Mouse (Mus musculus) hindbrain, embryonic 10.5 days (tissue): Measurements from ENCODE around the gene Colq. TPM values are rescaled to one million over a fixed set of nuclear protein-coding genes. Genes with fewer than 3 reads are reported as not detected.

ENCODE experiments used
- DNase-seq: peaks from one replicate; pipeline ENCODE4 v3.0.0-alpha.2; 2017; ENCODE audit warnings: low spot score
- H3K27ac ChIP-seq: fragments of 300-500 bp; sonication (generic); 2 replicates; pipeline ENCODE4 v1.5.1; 2016; ENCODE audit warnings: mild to moderate bottlenecking, moderate library complexity
- H3K27me3 ChIP-seq: fragments of 300-500 bp; sonication (generic); 2 replicates; pipeline ENCODE4 v1.6.1; 2016; ENCODE audit warnings: mild to moderate bottlenecking; ENCODE audit not compliant: poor library complexity, insufficient read depth, severe bottlenecking
- H3K36me3 ChIP-seq: fragments of 300-500 bp; sonication (generic); 2 replicates; pipeline ENCODE4 v1.6.1; 2016; ENCODE audit warnings: mild to moderate bottlenecking, moderate library complexity
- H3K4me1 ChIP-seq: fragments of 300-500 bp; sonication (generic); replicated peaks from 2 replicates; pipeline ENCODE4 v1.6.1; 2016; ENCODE audit warnings: mild to moderate bottlenecking
- H3K4me3 ChIP-seq: fragments of 300-500 bp; sonication (generic); 2 replicates; pipeline ENCODE4 v1.5.1; 2016; ENCODE audit warnings: mild to moderate bottlenecking, moderate library complexity
- H3K9me3 ChIP-seq: fragments of 300-500 bp; sonication (generic); 2 replicates; pipeline ENCODE4 v1.6.1; 2016; ENCODE audit warnings: mild to moderate bottlenecking, moderate library complexity
- WGBS: fragments of 180-500 bp; shearing (Covaris S2); methylation state at CpG from one replicate; pipeline ENCODE4 v1.1.7; 2016; 5-methylcytosine and 5-hydroxymethylcytosine counted together
- polyA plus RNA-seq: library from polyadenylated mRNA; unstranded; fragments of >200 nt; fragmentation: Nextera tagmentation; extraction: Ambion mirVana; gene quantifications from 2 replicates; pipeline ENCODE4 v1.2.1, GENCODE M21; 2016

Gene Colq
- polyA plus RNA-seq, 1 experiment from 2014 or later = 0.05 TPM

DNA sequence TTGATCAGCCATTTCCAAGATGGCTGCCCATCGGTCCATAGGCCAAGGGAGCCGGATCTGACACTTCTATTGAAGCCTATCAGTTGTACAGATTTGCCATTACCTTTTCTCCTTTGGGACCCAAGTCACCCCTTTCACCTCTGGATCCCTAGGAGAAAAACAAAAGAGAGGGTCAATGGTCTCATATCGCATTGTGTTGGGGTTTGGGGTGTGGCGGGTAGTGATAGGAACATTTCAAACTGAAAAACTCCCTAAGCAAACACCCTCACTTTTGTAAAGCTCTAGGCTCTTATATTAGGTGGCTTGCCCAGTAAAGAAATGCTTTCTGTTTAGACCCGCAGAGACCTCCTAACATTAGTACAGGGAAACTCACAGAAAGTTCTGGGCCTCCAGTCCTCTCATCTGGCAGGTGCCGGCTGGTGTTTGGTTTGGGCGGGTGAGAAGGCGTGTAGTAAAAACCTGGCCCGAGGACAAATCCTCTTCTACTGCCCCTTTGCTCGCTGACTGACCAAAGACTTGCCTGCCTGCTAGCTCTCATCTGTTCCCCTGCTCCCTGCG lies 47.2 kb downstream of the Colq start:
- Histone ChIP-seq H3K27ac (no peak overlapping the region; the same call in 1 of the 2 replicates), H3K27me3 (no peaks in the 10 kb centered on the region), H3K9me3 (no peaks in the 10 kb centered on the region), H3K36me3 (no peaks in the 10 kb centered on the region), H3K4me1 (peaks cover 11% of the 10 kb centered on the region), H3K4me3 (no peak overlapping the region)
- no peak for DNase-seq
- WGBS = 83% methylated on average over 11 of the region's 11 CpGs

DNA sequence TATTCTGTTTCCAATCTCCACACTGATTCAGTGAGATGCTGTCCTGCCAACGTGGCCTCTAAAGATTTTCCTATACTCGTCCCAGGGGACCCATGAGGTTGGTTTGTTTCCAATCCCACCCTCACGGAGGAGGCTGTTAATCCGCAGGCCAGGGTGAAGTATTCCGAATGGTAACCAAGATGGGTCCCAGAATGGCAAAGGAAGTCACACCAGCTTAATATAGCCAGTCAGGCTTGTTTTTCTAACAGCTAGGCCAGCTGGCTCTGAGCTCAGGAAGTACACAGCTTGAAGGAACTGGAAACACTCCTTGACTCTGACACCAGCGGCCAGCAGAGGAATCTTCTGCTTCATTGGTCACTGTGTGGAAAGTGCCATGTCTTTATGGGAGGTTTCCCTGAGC lies 53.8 kb downstream of the Colq start:
- Histone ChIP-seq H3K27ac (no peak overlapping the region), H3K4me1 (no peaks in the 10 kb centered on the region), H3K4me3 (no peak overlapping the region), H3K27me3 (no peaks in the 10 kb centered on the region), H3K9me3 (no peaks in the 10 kb centered on the region), H3K36me3 (no peaks in the 10 kb centered on the region)
- 79% methylated on average over 6 of the region's 6 CpGs for WGBS
- DNase-seq = no peak

DNA sequence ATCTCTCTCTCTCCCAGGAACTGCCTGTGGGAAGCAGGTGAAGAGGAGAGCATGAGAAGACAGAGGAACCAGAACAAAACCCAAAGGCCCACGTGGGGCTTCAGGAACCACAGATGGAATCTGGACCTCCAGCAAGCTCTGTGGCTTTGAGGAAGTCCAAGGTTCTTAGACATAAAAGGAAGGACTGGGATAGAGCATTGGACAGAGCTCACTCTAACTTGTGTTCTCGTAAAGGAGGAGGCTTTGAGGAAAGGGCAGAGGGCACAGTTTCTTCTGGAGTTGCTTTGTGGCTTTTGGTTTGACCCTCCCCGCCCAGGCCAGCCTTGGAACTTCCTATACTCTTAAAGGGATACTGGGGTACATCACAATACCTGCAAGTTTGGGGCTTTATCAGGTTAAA lies 58.5 kb downstream of the Colq start:
- Histone ChIP-seq H3K9me3 (no peaks in the 10 kb centered on the region), H3K27me3 (no peaks in the 10 kb centered on the region), H3K4me3 (no peak overlapping the region), H3K27ac (no peak overlapping the region), H3K4me1 (peaks cover 7% of the 10 kb centered on the region; the same call in 1 of the 2 replicates), H3K36me3 (no peaks in the 10 kb centered on the region)
- DNase-seq = no peak
- 58% methylated on average over 3 of the region's 3 CpGs for WGBS

DNA sequence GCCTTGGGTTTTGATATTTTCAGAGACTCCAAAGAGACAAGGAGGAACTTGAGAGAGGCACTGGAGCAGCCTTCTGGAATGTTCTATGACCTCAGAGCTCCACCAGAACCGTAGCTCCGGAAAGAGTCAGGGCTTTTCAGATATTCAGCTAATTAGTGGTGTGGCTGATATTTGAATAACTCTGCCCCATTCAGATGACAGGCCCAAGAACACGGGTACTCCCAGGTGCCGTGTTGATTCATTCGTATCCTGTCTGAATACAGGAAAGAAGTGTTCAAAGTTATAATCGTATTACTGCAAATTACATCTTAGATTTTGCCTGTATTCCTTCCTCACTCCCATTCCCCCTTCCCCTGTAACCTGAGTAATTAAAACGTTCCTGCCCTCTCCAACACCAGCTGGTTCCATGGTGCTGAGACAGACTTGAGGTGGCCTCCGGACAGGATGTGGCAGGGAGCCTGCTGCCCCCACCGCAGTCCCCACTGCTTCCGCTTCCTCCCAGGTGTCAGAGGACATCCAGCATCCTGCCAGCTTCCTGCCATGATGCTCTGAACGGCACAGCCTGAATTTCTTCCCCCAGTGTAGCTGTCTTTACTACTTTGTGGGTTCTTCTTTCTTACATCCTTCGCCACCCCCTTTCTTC lies 59.5 kb downstream of the Colq start:
- Histone ChIP-seq H3K27ac (no peak overlapping the region; the same call in 1 of the 2 replicates), H3K4me1 (peaks cover 7% of the 10 kb centered on the region; the same call in 1 of the 2 replicates), H3K4me3 (no peak overlapping the region), H3K9me3 (no peaks in the 10 kb centered on the region), H3K36me3 (no peaks in the 10 kb centered on the region), H3K27me3 (no peaks in the 10 kb centered on the region)
- WGBS = 72% methylated on average over 12 of the region's 12 CpGs
- no peak for DNase-seq

DNA sequence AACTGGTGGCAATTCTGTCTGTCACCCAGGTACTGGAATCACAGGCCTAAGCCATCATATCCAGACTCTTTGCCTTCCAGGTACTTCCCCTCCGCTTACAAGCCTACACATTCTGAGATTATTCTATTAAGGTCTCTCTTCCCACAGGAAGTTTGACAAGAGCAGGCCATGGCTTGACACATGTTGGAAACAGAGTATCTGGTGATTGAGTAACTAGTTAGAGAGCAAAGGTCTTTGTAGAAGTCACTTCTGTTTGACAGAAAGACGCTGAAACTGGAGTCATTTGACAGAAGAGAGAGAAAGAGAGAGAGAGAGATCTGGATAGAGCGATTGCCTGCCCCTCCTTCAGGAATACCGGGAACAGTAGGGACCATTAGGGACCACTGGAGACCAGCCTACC lies 60.3 kb downstream of the Colq start:
- 87% methylated on average over 4 of the region's 4 CpGs for WGBS
- Histone ChIP-seq H3K4me1 (peaks cover 7% of the 10 kb centered on the region; the same call in 1 of the 2 replicates), H3K27ac (no peak overlapping the region), H3K27me3 (no peaks in the 10 kb centered on the region), H3K36me3 (no peaks in the 10 kb centered on the region), H3K9me3 (no peaks in the 10 kb centered on the region), H3K4me3 (no peak overlapping the region)
- no peak for DNase-seq

DNA sequence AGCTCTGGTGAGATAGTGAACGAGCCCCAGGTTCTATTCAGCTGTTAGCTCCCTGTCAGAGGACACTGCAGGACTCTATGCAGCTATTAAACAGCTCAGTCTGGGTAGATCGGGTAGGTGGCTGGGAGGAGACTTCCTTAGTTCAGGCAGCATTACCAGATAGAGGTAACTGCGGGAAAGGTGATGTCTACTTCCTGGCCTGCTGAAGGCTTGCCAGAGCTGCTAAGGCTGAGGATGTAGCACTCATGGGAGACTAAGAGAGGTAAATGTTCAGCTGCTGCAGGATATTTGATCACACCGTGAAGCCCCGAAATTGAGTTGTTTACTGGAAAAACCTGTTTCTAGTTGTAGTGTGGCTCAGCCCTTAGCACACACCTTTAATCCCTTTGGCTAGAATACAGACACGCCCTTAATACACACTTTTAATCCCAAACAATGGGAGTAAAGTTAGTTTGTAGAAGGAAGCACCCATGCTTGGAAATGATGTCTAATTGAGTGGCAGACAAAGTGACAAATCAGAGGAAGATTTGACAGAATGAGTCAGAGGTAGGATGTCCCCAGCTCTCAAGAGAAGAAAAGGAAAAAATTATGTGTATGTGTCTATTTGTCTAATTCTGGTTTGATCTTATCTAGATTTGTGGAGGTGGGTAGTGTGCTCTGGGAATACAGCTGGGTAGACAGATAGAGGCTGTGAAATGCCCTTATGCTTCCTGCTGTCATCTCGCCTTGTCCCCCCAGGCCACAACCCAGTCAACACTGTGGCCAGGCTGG lies 65.9 kb downstream of the Colq start:
- no peaks in the 10 kb centered on the region for H3K27me3 ChIP-seq
- H3K4me1 ChIP-seq = peaks cover 7% of the 10 kb centered on the region; the same call in 1 of the 2 replicates
- WGBS = 81% methylated on average over 7 of the region's 7 CpGs
- DNase-seq = no peak
- no peak overlapping the region for H3K4me3 ChIP-seq
- no peak overlapping the region for H3K27ac ChIP-seq
- no peaks in the 10 kb centered on the region for H3K36me3 ChIP-seq
- no peaks in the 10 kb centered on the region for H3K9me3 ChIP-seq

DNA sequence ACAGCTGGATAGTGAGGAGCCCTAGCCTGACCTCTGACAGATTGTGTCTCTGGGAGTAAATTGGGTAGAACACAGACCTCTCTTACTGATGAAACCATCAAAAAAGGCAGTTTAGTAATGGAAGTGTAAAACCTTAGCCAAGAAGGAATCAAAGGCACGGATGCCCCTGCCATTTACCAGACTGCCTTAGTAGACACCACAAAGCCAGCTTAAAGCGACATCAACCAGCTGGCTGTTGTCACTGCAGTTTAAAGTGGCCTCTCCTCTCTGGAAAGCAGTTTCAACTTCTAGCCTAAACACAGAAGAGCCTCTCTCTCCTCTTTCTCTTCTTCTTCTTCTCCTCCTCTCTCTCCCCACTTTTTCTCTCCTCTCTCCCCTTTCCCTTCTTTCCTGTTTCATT lies 69.8 kb downstream of the Colq start:
- Histone ChIP-seq H3K27ac (no peak overlapping the region), H3K27me3 (no peaks in the 10 kb centered on the region), H3K4me3 (no peak overlapping the region), H3K36me3 (no peaks in the 10 kb centered on the region), H3K4me1 (peaks cover 8% of the 10 kb centered on the region; the same call in 1 of the 2 replicates), H3K9me3 (no peaks in the 10 kb centered on the region)
- 83% methylated on average over 2 of the region's 2 CpGs for WGBS
- DNase-seq = no peak

DNA sequence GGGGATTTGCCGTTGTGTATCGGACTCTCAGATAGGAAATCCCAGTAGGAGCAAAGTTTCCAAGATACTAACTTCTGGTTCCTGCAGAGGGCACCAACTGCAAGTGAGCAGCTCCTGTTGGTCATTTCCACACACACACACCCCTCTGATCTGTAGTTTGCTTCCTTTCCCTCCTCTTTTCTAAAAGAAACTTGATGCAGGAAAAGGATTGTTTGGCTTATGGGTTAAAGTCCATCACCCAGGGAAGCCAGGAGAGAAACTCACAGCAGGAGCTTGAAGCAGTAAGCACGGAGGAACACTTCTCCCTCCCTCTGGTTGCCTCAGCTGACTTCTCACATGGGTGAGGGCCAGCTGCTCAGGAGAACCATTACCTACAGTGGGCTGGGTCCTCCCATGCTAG lies 72.0 kb downstream of the Colq start:
- H3K9me3 ChIP-seq = peaks cover 6% of the 10 kb centered on the region
- DNase-seq = no peak
- no peaks in the 10 kb centered on the region for H3K36me3 ChIP-seq
- H3K4me1 ChIP-seq = 0 out of 2 replicates have a peak, but pooled peaks cover 4% of the 10 kb centered on the region
- no peak overlapping the region for H3K4me3 ChIP-seq
- no peaks in the 10 kb centered on the region for H3K27me3 ChIP-seq
- WGBS = 58% methylated on average over 3 of the region's 3 CpGs
- H3K27ac ChIP-seq = no peak overlapping the region

DNA sequence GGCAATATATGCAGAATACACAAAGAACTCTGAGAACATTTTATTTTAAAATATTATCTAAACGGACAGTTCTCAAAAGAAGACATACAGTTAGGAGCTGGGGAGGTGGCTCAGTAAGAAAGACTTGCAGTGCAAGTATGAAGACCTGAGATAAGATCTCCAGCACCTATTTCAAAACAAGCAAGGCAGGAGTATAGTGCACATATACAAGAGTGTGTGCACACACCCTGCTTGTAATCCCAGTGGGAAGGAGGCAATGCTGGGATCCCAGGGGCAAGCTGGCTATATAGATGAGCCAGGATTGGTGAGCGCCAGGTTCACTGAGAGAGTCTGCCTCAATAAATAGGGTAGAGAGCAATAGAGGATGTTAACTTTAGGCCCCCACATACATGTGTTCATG lies 75.2 kb downstream of the Colq start:
- Histone ChIP-seq H3K36me3 (peaks cover 10% of the 10 kb centered on the region; the same call in 1 of the 2 replicates), H3K27ac (no peak overlapping the region), H3K4me3 (no peak overlapping the region), H3K27me3 (no peaks in the 10 kb centered on the region), H3K9me3 (peaks cover 8% of the 10 kb centered on the region), H3K4me1 (0 out of 2 replicates have a peak, but pooled peaks cover 4% of the 10 kb centered on the region)
- WGBS = 93% methylated on average over 2 of the region's 2 CpGs
- DNase-seq = no peak

DNA sequence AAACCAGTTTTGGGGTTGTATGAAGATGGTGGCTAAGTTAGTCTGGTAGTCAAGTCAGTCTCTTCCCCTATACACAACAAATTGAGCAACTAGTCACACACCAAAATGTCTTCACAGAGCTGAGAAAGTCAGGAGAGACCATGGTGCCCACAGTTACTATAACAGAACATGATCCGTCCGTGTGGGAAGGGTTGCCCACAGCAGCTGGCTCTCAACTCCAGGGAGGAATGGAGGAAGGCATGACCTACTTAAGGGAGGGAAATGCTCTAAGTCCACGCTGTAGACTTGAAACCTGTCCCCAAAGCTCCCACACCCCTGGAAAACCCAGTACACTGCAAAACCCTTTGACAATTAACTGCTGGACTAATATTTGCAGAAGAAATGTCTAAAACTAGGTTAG lies 80.8 kb downstream of the Colq start:
- H3K9me3 ChIP-seq = peaks cover 8% of the 10 kb centered on the region
- H3K36me3 ChIP-seq = peaks cover 66% of the 10 kb centered on the region
- WGBS = 95% methylated on average over 3 of the region's 3 CpGs

DNA sequence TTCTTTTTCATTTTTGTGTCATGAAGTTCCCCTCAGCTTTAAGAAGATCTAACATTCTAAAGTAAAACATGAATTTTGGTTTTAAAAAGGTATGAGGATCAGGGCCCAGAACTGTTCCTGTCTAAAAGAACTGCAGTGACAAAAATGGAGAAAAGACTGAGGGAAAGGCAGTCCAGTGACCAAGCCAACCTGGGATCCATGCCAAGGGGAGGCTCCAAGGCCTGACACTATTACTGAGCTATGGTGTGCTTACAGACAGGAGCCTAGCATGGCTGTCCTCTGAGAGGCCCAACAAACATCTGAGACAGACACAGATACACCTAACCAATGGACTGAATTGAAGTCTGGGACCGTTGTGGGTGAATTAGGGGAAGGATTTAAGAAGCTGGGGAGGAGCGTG lies 81.2 kb downstream of the Colq start:
- peaks cover 70% of the 10 kb centered on the region for H3K36me3 ChIP-seq
- peaks cover 8% of the 10 kb centered on the region for H3K9me3 ChIP-seq
- H3K27me3 ChIP-seq = no peaks in the 10 kb centered on the region
- WGBS = 98% methylated on average over 2 of the region's 2 CpGs
- H3K27ac ChIP-seq = no peak overlapping the region
- H3K4me3 ChIP-seq = no peak overlapping the region
- DNase-seq = no peak
- no peaks in the 10 kb centered on the region for H3K4me1 ChIP-seq

More for the DNA sequence above, 80.8 kb downstream of the Colq start:
- DNase-seq = no peak
- no peaks in the 10 kb centered on the region for H3K27me3 ChIP-seq
- no peak overlapping the region for H3K4me3 ChIP-seq
- H3K4me1 ChIP-seq = no peaks in the 10 kb centered on the region
- no peak overlapping the region for H3K27ac ChIP-seq

DNA sequence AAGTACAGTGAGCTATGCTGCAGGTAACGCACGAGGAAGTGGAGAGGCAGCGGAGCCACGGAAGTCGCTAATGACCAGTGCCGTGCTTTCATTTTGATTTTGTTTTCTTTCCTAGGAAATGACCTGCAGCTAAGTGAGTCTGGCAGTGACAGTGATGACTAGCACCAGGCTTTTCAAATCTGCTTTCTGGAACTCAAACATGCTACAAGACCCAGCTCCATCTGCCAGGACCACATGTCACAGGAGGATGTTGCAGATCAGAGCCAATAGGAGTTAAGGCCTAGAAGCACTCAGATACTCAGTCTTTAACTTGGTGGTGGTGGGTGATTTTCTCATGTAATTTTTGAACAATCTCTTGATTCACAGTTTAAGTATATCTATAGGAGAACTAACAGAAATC lies 84.7 kb downstream of the Colq start:
- 98% methylated on average over 6 of the region's 6 CpGs for WGBS
- no peaks in the 10 kb centered on the region for H3K4me1 ChIP-seq
- H3K9me3 ChIP-seq = no peaks in the 10 kb centered on the region
- H3K27me3 ChIP-seq = no peaks in the 10 kb centered on the region
- no peak overlapping the region for H3K27ac ChIP-seq
- DNase-seq = no peak
- H3K4me3 ChIP-seq = no peak overlapping the region
- peaks cover 96% of the 10 kb centered on the region for H3K36me3 ChIP-seq

DNA sequence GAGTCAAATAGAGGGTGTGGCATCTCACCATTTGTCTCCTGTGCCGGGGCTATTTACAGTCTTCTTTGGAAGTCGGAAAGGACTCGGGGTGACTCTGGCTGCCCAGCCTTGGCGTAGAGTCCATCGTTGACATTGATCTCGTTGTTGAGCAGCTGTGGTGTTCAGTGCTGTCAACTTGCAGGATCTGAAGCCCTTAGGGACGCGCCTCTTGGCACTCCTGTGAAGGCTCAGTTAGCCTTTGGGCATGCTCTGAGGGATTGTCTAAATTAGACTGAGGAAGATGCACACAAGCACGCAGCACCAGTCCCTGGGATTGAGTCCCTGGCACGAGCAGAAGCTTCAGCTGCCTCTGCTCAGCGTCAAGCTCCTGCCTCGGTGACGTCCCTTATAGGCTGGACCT lies 87.7 kb downstream of the Colq start:
- Histone ChIP-seq H3K4me1 (no peaks in the 10 kb centered on the region), H3K27ac (no peak overlapping the region), H3K4me3 (no peak overlapping the region), H3K36me3 (peaks cover 100% of the 10 kb centered on the region), H3K9me3 (no peaks in the 10 kb centered on the region), H3K27me3 (no peaks in the 10 kb centered on the region)
- no peak for DNase-seq
- WGBS = 93% methylated on average over 13 of the region's 13 CpGs
